Comparison of ENCODE assay signal across 7 mouse cellular contexts in genomic region chr5:100429344-100430075, GRCm38 (mm10). TPM values are rescaled to one million over a fixed set of nuclear protein-coding genes. Genes with fewer than 3 reads are reported as not detected.
DNase-seq lines count a peak whose midpoint lies in the region; ATAC-seq lines count a peak whose summit lies in the region.

No protein-coding gene starts in this region.

- peak overlapping the region; percentile 61 for H3K4me3 ChIP-seq in intestine, embryonic 16.5 days (ENCODE audit: low read length)
- H3K4me3 ChIP-seq in midbrain, embryonic 11.5 days (ENCODE audit: low read depth, low read length) = peak overlapping the region; percentile 76

- no peaks in the 10 kb centered on the region for H3K27me3 ChIP-seq in intestine, embryonic 16.5 days (replicated peaks; ENCODE audit: control insufficient read depth, insufficient read depth, low read length)
- H3K27me3 ChIP-seq in midbrain, embryonic 11.5 days (ENCODE audit: control insufficient read depth, insufficient read depth, low read length) = no peaks in the 10 kb centered on the region

- intact Hi-C loops in left cerebral cortex, postnatal 36 days (cut with DNase I) = loop anchor here (5.0 kb wide), 2 partner anchors 68 to 88 kb away; partner anchors contain the start of gene Cops4

- under 1% methylated on average over 53 of the region's 53 CpGs for WGBS in intestine, embryonic 16.5 days
- WGBS in midbrain, embryonic 11.5 days = under 1% methylated on average over 53 of the region's 53 CpGs

- peak overlapping the region; percentile 89 for H3K27ac ChIP-seq in intestine, embryonic 16.5 days (ENCODE audit: low read length)
- peak overlapping the region; percentile 61 for H3K27ac ChIP-seq in midbrain, embryonic 11.5 days (ENCODE audit: low read depth, low read length)

- DNase-seq in adrenal gland, adult 8-10 months = peak; percentile 95
- peak; percentile 95 for DNase-seq in embryo, embryonic 9.5 days (ENCODE audit: extremely low spot score)
- DNase-seq in gastrocnemius, postnatal 4 days (ENCODE audit: low spot score in 2 of 2) = peak; percentile 78 to 92
- peak; percentile 92 to 93 for DNase-seq in left cerebral cortex, postnatal 36 days (ENCODE audit: low spot score in 2 of 2)
- peak; percentile 99 for DNase-seq in midbrain, embryonic 11.5 days (ENCODE audit: low spot score, missing footprints)
- DNase-seq in skeletal muscle tissue, adult 2 months (ENCODE audit: low read depth, low spot score) = peak; percentile 98

- no peaks in the 10 kb centered on the region for H3K9me3 ChIP-seq in intestine, embryonic 16.5 days (ENCODE audit: control insufficient read depth, low read length)
- H3K9me3 ChIP-seq in midbrain, embryonic 11.5 days (ENCODE audit: control insufficient read depth, low read length) = no peaks in the 10 kb centered on the region

- H3K36me3 ChIP-seq in intestine, embryonic 16.5 days (ENCODE audit: control insufficient read depth, insufficient read depth, low read length) = peaks cover 2% of the 10 kb centered on the region; the same call in 1 of the 2 replicates
- H3K36me3 ChIP-seq in midbrain, embryonic 11.5 days (ENCODE audit: control insufficient read depth, insufficient read depth, low read length) = peaks cover 18% of the 10 kb centered on the region

- H3K4me1 ChIP-seq in intestine, embryonic 16.5 days (ENCODE audit: control insufficient read depth, insufficient read depth, low read length) = peaks cover 32% of the 10 kb centered on the region
- peaks cover 28% of the 10 kb centered on the region for H3K4me1 ChIP-seq in midbrain, embryonic 11.5 days (ENCODE audit: control insufficient read depth, insufficient read depth, low read length)

- H3K9ac ChIP-seq in intestine, embryonic 16.5 days (ENCODE audit: low read depth, low read length) = peak overlapping the region; percentile 93
- peak overlapping the region; percentile 95 for H3K9ac ChIP-seq in midbrain, embryonic 11.5 days (ENCODE audit: low read length)

- peak; percentile 99 for ATAC-seq in intestine, embryonic 16.5 days
- peak; percentile 100 for ATAC-seq in midbrain, embryonic 11.5 days (ENCODE audit: low FRiP score)

- peak overlapping the region; percentile 82 for H3K4me2 ChIP-seq in intestine, embryonic 16.5 days (ENCODE audit: low read depth, low read length)
- peak overlapping the region; percentile 96 for H3K4me2 ChIP-seq in midbrain, embryonic 11.5 days

RNA-seq across cellular contexts. Expression of gene Sec31a, which starts 13.5 kb away (rescaled TPM):
- total RNA-seq in adrenal gland, adult 8-10 months (2022) = 100 to 1,000 TPM; 160 to 183 (median 173) TPM
- total RNA-seq in gastrocnemius, postnatal 4 days (2021) = 100 to 1,000 TPM; 154 to 169 TPM
- polyA plus RNA-seq in intestine, embryonic 16.5 days (2015; fragmentation: Nextera tagmentation; extraction: Ambion mirVana) = 183 and 215 TPM in 2 replicates
- total RNA-seq in left cerebral cortex, postnatal 36 days (2021) = 100 to 1,000 TPM; 115 to 121 TPM
- 92.2 and 100 TPM in 2 replicates for polyA plus RNA-seq in midbrain, embryonic 11.5 days (2014; fragmentation: Nextera tagmentation; extraction: Ambion mirVana)

Comparison
In these comparisons a context has a peak if more than half of its experiments do, and no peak if none do; other contexts are left out.
1. Peak in every context shown above with its lines: DNase-seq, ATAC-seq, H3K4me3 ChIP-seq and H3K27ac ChIP-seq.